Mouse (Mus musculus) heart, adult 2 months (tissue): ENCODE results near the gene Rnf126. TPM values are rescaled to one million over a fixed set of nuclear protein-coding genes. Genes with fewer than 3 reads are reported as not detected.
A peak's percentile ranks its signal among the peaks of the same experiment; 100 is the strongest.

Experiments used
- DNase-seq, 2 experiments: peaks; one replicate each; pipeline ENCODE4 v3.0.0; 2021
- H3K27ac ChIP-seq: fragments of 200-600 bp; 2 replicates; pipeline ENCODE4 v1.8.1; 2022
- H3K27me3 ChIP-seq: fragments of 200-500 bp; 2 replicates; pipeline ENCODE4 v1.6.1; 2012; ENCODE audit warnings: mild to moderate bottlenecking, low read length, inconsistent platforms, mixed read lengths; ENCODE audit not compliant: control insufficient read depth, insufficient read depth
- H3K36me3 ChIP-seq: fragments of 200-500 bp; 2 replicates; pipeline ENCODE4 v1.6.1; 2012; ENCODE audit warnings: low read length, inconsistent platforms; ENCODE audit not compliant: control insufficient read depth, insufficient read depth
- H3K4me1 ChIP-seq: fragments of 200-500 bp; 2 replicates; pipeline ENCODE4 v1.6.1; 2011; ENCODE audit warnings: low read length; ENCODE audit not compliant: control insufficient read depth, insufficient read depth
- H3K4me3 ChIP-seq: fragments of 200-600 bp; 2 replicates; pipeline ENCODE4 v1.8.1; 2022
- H3K79me2 ChIP-seq: fragments of 200-500 bp; replicated peaks from 2 replicates; pipeline ENCODE4 v1.6.1; 2012; ENCODE audit warnings: mild to moderate bottlenecking, inconsistent platforms, low read length, moderate library complexity, mixed read lengths; ENCODE audit not compliant: control insufficient read depth, insufficient read depth
- H3K9ac ChIP-seq: fragments of 200-500 bp; 2 replicates; pipeline ENCODE4 v1.6.1; 2012; ENCODE audit warnings: low read depth, mild to moderate bottlenecking, control low read depth, inconsistent platforms, low read length, mixed read lengths
- CTCF ChIP-seq: fragments of 200-600 bp; IDR thresholded peaks from 2 replicates; pipeline ENCODE4 v1.8.1; 2022; ENCODE audit warnings: antibody characterized with exemption, mild to moderate bottlenecking, moderate library complexity
- EP300 ChIP-seq: fragments of 200-500 bp; IDR thresholded peaks from 2 replicates; pipeline ENCODE4 v1.6.1; 2011; ENCODE audit warnings: low read depth, low read length, control low read depth; ENCODE audit not compliant: insufficient read depth
- POLR2A ChIP-seq: fragments of 200-500 bp; IDR thresholded peaks from 2 replicates; pipeline ENCODE4 v1.6.1; 2011; ENCODE audit warnings: mild to moderate bottlenecking, low read depth, low read length, control low read depth; ENCODE audit not compliant: insufficient read depth
- WGBS: fragments of 180-500 bp; shearing (Covaris S2); methylation state at CpG from one replicate; pipeline ENCODE4 v1.1.7; 2018; 5-methylcytosine and 5-hydroxymethylcytosine counted together
- intact Hi-C: fragments of 180-260 bp; cut with DNase I; formaldehyde crosslinking; loops from one replicate; pipeline ENCODE4 v1.15.1; 2025
- polyA plus RNA-seq: library from polyadenylated mRNA; depleted of rRNA; stranded (reverse); fragments of >200 nt; gene quantifications from 2 replicates; pipeline ENCODE4 v1.2.3, GENCODE M21; 2012
- total RNA-seq, 2 experiments: library from RNA; stranded (reverse); gene quantifications; 2 replicates each; pipeline ENCODE4 v1.2.3; 2021

Rnf126 gene
- total and polyA plus RNA-seq, 3 experiments = 22.9 to 48.0 (median 23.6) TPM

DNA sequence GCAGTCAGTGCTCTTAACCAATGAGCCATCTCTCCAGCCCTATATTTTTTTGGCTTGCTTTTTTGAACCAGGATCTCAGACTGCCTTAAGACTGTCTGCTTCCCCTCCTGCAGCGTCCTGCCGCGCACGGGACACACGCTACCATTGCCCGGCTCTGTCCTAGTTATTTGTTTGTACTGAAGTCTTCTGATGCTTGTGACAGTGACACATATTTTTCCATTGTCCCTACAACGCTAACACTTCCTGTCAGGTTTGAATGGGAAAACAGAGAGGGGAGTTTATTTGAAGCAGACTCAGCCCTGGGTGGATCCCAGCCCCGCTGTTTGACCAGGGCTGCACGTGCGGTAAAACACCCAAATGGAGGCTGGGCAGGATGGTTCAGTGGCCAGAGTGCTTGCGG, 42.0 kb upstream of the Rnf126 start:
- Histone ChIP-seq H3K4me1 (peaks cover 8% of the 10 kb centered on the region), H3K4me3 (peak overlapping the region; percentile 9; the same call in 1 of the 2 replicates), H3K27me3 (no peaks in the 10 kb centered on the region), H3K36me3 (no peaks in the 10 kb centered on the region), H3K79me2 (no peaks in the 10 kb centered on the region), H3K9ac (no peak overlapping the region), H3K27ac (peak overlapping the region; percentile 89)
- intact Hi-C loops = no loop called here
- WGBS = 52% methylated on average over 11 of the region's 11 CpGs
- DNase-seq = no peak
- TF ChIP-seq POLR2A = 0 out of 2 replicates have a peak, but pooled peaks have one; percentile 36
- no peak for TF ChIP-seq CTCF
- 0 out of 2 replicates have a peak, but pooled peaks have one; percentile 16 for TF ChIP-seq EP300

DNA sequence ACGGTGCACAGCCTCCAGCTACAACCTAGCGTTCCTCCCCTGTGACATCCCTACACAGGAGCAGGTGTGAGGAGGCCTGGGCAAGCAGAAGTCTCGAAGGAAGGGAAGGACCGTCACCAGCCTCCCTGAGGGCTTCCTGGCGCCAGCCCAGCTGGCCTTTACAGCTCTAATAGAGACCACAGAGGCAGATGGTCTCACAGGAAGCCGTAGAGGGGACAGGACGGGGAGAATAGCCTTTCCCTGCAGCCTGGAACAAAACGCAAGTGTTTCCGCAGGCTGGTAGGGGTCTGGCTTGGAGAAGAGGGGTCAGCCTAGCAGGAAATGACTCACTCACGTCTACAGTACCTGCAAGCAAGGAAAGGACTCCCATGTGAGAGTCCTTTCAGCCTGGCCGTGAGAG, 41.1 kb upstream of the Rnf126 start:
- WGBS = 33% methylated on average over 11 of the region's 11 CpGs
- H3K4me1 ChIP-seq = peaks cover 9% of the 10 kb centered on the region
- H3K4me3 ChIP-seq = peak overlapping the region; percentile 33; the same call in 1 of the 2 replicates
- peak overlapping the region; percentile 89 for H3K27ac ChIP-seq
- TF ChIP-seq EP300 (0 out of 2 replicates have a peak, but pooled peaks have one; percentile 43), CTCF (no peak)
- peak overlapping the region; percentile 32 for H3K9ac ChIP-seq
- no peaks in the 10 kb centered on the region for H3K27me3 ChIP-seq
- intact Hi-C loops = loop anchor here (1.0 kb wide), 1 partner anchor 14 kb away; no protein-coding TSS in a partner anchor
- H3K79me2 ChIP-seq = no peaks in the 10 kb centered on the region
- H3K36me3 ChIP-seq = peaks cover 1% of the 10 kb centered on the region; the same call in 1 of the 2 replicates
- DNase-seq = peak; percentile 73 to 81

DNA sequence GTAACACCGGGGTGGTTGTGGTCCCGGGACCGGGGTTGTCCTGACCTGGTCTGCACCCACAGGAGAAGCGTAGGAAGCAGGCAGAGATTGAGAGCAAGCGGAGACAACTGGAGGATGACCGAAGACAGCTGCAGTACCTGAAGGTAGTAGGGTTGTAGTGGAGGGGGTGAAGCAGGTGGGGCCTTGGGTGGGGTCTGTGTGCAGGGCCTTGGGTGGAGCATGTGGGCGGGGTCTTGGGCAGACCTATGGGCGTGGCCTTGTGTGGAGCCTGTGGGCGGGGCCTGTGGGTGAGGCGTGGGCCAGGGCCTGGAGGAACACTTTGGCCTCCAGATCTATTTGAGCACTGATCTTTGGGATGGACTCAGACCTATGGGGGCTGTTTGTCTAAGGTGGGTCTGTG, 40.2 kb upstream of the Rnf126 start:
- no peaks in the 10 kb centered on the region for H3K79me2 ChIP-seq
- DNase-seq = peak; percentile 77 to 80
- peaks cover 3% of the 10 kb centered on the region; the same call in 1 of the 2 replicates for H3K36me3 ChIP-seq
- intact Hi-C loops = loop anchor here (1.0 kb wide), 1 partner anchor 13 kb away; no protein-coding TSS in a partner anchor
- H3K4me3 ChIP-seq = peak overlapping the region; percentile 47
- peaks cover 14% of the 10 kb centered on the region for H3K4me1 ChIP-seq
- WGBS = 50% methylated on average over 10 of the region's 10 CpGs
- TF ChIP-seq POLR2A = peak; percentile 82
- no peak for TF ChIP-seq CTCF
- TF ChIP-seq EP300 = no peak
- peak overlapping the region; percentile 89 for H3K27ac ChIP-seq
- H3K9ac ChIP-seq = peak overlapping the region; percentile 69
- no peaks in the 10 kb centered on the region for H3K27me3 ChIP-seq

DNA sequence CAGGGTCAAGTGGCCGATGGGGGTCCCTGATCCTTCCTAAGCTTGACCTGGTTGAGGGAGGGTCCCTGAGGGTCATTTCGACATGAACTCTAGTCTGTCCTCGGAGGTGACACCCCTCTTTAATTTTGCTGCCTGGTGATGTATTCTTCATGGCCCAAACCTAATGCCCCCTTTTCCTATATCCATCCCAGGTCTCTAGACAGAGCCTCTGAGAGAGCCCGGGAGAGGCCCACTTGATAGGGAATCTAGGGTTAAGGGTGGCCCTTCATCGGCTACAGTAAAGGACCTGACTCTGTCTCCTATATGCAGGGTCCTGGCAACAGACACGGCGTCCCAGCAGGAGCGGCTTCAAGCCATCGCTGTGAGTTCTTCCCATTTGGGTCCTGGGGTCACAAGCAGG, 39.6 kb upstream of the Rnf126 start:
- WGBS = 60% methylated on average over 9 of the region's 9 CpGs
- TF ChIP-seq CTCF (no peak), POLR2A (no peak), EP300 (no peak)
- intact Hi-C loops = no loop called here
- no peak for DNase-seq
- Histone ChIP-seq H3K9ac (peak overlapping the region; percentile 69), H3K4me1 (peaks cover 17% of the 10 kb centered on the region), H3K36me3 (peaks cover 3% of the 10 kb centered on the region; the same call in 1 of the 2 replicates), H3K4me3 (peak overlapping the region; percentile 47), H3K27ac (peak overlapping the region; percentile 89), H3K27me3 (no peaks in the 10 kb centered on the region), H3K79me2 (no peaks in the 10 kb centered on the region)

DNA sequence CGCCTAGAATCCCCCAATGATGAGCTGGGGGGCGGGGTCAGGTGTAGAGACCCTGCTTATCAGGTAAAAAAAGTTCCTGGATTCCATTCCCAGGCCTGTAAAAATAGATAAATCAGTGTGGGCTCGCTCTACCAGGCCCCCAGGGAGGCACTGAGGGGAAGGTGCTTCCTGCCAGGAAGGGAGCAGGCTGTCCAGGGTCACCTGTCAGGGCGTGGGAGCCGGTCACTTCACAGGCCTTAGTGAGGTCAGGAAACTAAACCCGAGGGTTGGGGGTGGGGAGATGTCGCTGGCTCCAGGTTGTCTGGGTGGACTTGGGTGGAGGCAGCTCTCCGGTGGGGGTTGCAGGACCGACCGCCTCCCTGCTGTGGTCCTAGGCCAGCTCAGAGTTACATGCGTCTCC, 38.9 kb upstream of the Rnf126 start:
- intact Hi-C loops = loop anchor here (1.0 kb wide), 1 partner anchor 8 kb away; no protein-coding TSS in a partner anchor
- no peak for TF ChIP-seq CTCF
- TF ChIP-seq EP300 = peak; percentile 99
- TF ChIP-seq POLR2A = peak; percentile 69
- DNase-seq = peak; percentile 78 to 85

DNA sequence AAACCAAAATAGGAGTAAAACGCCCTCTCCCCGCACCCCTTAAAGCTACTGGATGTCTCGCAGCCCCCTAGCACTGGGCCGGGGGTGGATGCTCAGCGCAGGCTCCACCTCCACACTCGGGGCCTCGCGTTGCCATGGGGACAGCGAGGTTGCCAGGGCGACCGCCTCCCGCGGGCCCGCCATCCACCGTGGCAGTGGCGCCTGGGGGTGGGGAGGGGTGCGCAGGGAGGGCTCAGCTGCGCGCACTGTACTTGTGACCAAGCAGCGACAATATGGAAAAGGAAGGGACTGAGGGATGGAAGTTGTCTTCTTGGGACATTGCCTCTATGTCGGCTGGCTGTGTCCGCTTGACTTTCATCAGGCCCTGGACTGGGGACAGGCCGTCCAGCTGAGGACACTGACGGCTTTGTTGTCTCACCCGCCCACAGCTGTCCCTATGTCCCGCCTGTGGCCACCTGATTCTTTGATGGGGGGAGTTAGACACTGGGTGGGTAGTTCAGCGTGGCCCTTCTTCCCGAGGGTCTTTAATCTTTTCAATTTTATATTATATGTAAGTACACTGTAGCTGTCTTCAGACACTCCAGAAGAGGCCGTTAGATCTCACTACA, 37.1 kb upstream of the Rnf126 start:
- H3K4me3 ChIP-seq = no peak overlapping the region
- intact Hi-C loops = no loop called here
- H3K9ac ChIP-seq = no peak overlapping the region
- WGBS = 51% methylated on average over 29 of the region's 29 CpGs
- H3K27me3 ChIP-seq = no peaks in the 10 kb centered on the region
- H3K36me3 ChIP-seq = peaks cover 3% of the 10 kb centered on the region; the same call in 1 of the 2 replicates
- no peaks in the 10 kb centered on the region for H3K79me2 ChIP-seq
- TF ChIP-seq CTCF (no peak), POLR2A (0 out of 2 replicates have a peak, but pooled peaks have one; percentile 5)
- peak; percentile 59 to 68 for DNase-seq
- peaks cover 17% of the 10 kb centered on the region for H3K4me1 ChIP-seq
- H3K27ac ChIP-seq = peak overlapping the region; percentile 46

More for the DNA sequence above, 38.9 kb upstream of the Rnf126 start:
- Histone ChIP-seq H3K4me3 (peak overlapping the region; percentile 47), H3K27me3 (no peaks in the 10 kb centered on the region), H3K4me1 (peaks cover 17% of the 10 kb centered on the region), H3K79me2 (no peaks in the 10 kb centered on the region), H3K27ac (peak overlapping the region; percentile 89), H3K36me3 (peaks cover 3% of the 10 kb centered on the region; the same call in 1 of the 2 replicates), H3K9ac (peak overlapping the region; percentile 69)
- 31% methylated on average over 11 of the region's 11 CpGs for WGBS
